Mouse (Mus musculus) lung, postnatal 0 days (tissue): ENCODE results near the gene Zscan5b.

Source experiments
- CTCF ChIP-seq: IDR thresholded peaks from 2 replicates; pipeline ENCODE4 v1.5.1; 2016; ENCODE audit warnings: antibody characterized with exemption, mild to moderate bottlenecking
- EP300 ChIP-seq: IDR thresholded peaks from 2 replicates; pipeline ENCODE4 v1.6.1; 2016; ENCODE audit warnings: antibody characterized with exemption, mild to moderate bottlenecking, control low read depth

GRCm38 (mm10) chr7:6204200-6204599, 17.9 kb upstream of the Zscan5b start:
- no peak for TF ChIP-seq CTCF
- TF ChIP-seq EP300: no peak
